Mouse (Mus musculus): Measurements from ENCODE around the gene Rps21.

Rps21 gene

DNA sequence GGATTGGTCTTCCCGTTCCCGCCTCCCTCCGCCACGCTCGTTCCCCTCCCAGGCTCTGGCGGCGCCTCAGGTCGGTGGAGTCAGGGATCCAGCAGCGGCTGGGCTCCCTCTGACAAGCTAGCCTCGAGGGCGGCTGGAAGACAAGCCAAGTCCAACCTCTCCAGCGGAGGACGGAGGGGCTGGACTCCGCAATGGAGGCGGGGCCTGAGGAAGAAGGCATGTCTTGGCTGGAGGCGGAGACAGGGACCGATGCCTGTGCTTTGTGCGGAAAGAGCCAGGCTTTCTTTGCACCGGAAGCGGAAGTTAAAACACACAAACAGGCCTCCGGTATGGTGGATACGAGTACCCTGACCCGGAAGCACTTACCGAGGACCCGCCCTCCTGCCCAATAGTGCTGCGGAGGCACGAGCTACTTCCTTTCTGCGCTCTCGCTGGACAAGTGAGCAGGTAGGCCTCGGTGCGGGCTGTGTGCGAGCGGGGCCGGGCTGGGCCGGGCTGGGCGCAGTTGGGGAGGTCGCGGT, at the start of gene Rps21:
Rps21 (plus strand) TSS at position 377 of the 521 bp plus-strand sequence.
- peaks cover 5% of the 10 kb centered on the region for H3K36me3 ChIP-seq (ENCODE audit: control insufficient read depth, insufficient read depth, low read length, poor library complexity, severe bottlenecking)
- peak; percentile 100 for DNase-seq (ENCODE audit: low read depth, low spot score)

DNA sequence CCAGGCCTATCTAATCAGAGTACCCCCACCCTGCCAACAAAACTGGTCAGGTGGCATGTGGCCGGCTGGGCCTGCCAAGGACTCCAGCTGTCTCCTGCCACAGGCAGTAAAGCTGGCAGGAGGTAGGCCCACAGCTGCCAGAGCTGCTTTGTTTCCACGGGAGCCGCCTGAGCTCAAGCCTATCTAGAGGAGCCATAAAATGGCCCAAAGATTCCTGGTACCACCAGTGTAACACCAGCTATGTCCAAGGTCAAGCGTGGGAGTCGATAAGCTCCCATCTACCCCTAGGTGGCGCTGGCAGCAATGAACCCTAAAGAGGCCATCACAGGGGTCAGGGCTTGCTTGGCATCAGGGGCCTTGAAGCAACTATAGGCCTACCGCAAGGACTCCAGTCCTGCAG, 49.3 kb upstream of the Rps21 start:
- Histone ChIP-seq H3K27me3 (ENCODE audit: control insufficient read depth, insufficient read depth, low read length, poor library complexity, severe bottlenecking) (no peaks in the 10 kb centered on the region), H3K36me3 (ENCODE audit: control insufficient read depth, insufficient read depth, low read length, poor library complexity, severe bottlenecking) (no peaks in the 10 kb centered on the region)
- peak; percentile 37 for DNase-seq (ENCODE audit: low read depth, low spot score)

More for the DNA sequence above, at the start of gene Rps21:
- no peaks in the 10 kb centered on the region for H3K27me3 ChIP-seq (ENCODE audit: control insufficient read depth, insufficient read depth, low read length, poor library complexity, severe bottlenecking)

DNA sequence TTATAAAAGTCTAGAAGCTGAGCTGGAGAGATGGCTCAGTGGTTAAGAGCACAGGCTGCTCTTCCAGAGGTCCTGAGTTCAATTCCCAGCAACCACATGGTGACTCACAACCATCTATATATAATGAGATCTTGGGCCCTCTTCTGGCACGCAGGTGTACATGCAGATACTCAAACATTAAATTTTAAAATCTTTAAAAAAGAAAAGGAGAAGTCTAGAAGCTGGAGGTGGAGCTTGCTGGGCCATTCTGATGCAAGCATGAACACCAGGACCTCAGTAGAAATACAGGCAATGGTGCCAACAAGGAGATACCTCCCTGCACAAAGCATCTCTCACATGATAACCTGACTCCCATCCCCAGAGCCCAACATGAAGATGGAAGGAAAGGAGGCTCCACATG, 48.2 kb upstream of the Rps21 start:
- no peak for DNase-seq (ENCODE audit: low read depth, low spot score)
- Histone ChIP-seq H3K36me3 (ENCODE audit: control insufficient read depth, insufficient read depth, low read length, poor library complexity, severe bottlenecking) (no peaks in the 10 kb centered on the region), H3K27me3 (ENCODE audit: control insufficient read depth, insufficient read depth, low read length, poor library complexity, severe bottlenecking) (no peaks in the 10 kb centered on the region)

DNA sequence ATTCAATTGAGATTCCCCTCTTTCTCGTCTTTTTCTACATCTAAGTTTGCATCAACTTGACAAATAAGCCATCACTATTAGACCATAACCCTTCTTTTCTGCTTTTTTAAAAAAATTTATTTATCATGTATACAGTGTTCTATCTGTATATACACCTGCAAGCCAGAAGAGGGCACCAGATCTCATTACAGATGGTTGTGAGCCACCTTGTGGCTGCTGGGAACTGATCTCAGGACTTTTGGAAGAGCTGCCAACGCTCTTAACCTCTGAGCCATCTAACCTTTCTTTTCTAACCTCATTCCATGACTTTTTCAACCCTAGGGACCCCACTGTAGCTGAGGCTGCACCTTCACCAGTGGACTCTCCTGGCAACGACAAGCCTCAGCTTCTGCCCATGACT, 44.9 kb upstream of the Rps21 start:
- Histone ChIP-seq H3K36me3 (ENCODE audit: control insufficient read depth, insufficient read depth, low read length, poor library complexity, severe bottlenecking) (no peaks in the 10 kb centered on the region), H3K27me3 (ENCODE audit: control insufficient read depth, insufficient read depth, low read length, poor library complexity, severe bottlenecking) (no peaks in the 10 kb centered on the region)
- no peak for DNase-seq (ENCODE audit: low read depth, low spot score)

DNA sequence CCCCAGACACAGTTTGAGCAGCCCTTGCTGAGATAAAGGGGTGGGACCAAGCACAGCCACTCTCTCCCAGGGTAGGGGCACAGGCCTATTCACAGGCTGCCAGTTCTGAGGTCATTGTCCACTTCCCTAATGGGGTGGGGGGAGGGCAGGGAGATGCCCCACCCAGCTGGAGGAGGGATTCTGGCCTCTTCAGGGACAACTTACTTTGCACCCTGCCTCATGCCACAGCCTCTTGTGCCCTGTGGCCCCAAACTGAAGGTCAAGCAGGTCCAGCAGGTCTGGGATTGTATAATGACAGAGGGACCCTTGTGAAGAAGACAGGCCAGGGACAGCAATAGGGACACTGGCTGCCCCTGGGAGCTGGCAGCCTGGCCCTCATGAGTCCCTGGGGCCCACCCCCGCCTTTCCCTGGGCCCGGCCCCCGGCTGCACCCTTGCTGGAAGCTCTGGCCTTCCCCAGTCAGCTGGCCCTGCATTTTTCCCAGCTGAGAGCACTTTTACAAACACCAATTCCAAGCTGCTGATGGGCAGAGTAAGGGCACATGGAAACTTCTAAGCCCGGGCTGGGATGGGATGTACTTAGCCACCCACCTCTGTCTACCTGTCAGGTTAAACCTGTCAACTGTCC, 42.7 kb upstream of the Rps21 start:
- DNase-seq (ENCODE audit: low read depth, low spot score), result no peak
- Histone ChIP-seq H3K27me3 (ENCODE audit: control insufficient read depth, insufficient read depth, low read length, poor library complexity, severe bottlenecking) (no peaks in the 10 kb centered on the region), H3K36me3 (ENCODE audit: control insufficient read depth, insufficient read depth, low read length, poor library complexity, severe bottlenecking) (no peaks in the 10 kb centered on the region)

DNA sequence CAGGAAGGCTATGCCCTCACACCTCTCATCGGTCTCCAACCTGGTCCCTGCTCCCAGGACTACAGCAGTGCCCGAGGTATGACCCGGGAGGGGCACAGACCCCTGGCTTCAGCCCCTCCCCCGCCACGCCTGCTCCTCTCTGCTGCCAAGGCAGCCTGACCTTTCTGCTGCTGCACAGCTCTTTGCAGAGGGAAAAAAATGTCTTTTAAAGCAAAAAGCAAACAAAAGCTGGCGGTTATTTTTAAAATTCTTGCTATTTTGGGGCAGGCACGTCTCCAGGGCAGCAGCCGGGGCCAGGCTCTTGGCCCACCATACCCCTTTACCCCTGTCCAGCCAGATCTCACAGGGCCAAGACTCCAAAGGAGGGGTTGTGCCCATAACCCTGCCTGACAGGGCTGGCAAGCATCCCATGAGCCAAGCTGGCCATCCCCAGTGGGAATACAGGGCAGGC, 42.1 kb upstream of the Rps21 start:
- no peak for DNase-seq (ENCODE audit: low read depth, low spot score)
- H3K27me3 ChIP-seq (ENCODE audit: control insufficient read depth, insufficient read depth, low read length, poor library complexity, severe bottlenecking), result no peaks in the 10 kb centered on the region
- H3K36me3 ChIP-seq (ENCODE audit: control insufficient read depth, insufficient read depth, low read length, poor library complexity, severe bottlenecking), result no peaks in the 10 kb centered on the region

DNA sequence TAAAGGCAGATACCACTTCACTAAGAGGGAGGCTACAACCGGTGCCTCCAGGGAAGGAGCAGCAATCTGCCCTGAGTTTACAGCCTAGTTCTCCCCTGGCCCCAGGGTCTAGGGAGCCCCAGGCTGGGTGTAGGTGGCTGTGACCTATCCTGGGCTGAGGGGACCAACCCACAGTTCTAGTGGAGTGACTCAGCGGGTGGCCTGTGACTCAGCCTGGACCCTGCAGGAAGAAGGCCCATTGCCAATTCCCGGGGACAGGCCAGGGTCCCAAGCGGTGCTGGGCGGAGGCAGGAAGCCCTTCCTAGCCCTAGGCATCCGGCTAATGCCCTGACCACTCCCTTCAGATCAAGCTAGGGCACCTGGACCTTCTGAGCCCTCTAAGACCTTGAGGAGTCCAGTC, 41.2 kb upstream of the Rps21 start:
- Histone ChIP-seq H3K36me3 (ENCODE audit: control insufficient read depth, insufficient read depth, low read length, poor library complexity, severe bottlenecking) (no peaks in the 10 kb centered on the region), H3K27me3 (ENCODE audit: control insufficient read depth, insufficient read depth, low read length, poor library complexity, severe bottlenecking) (no peaks in the 10 kb centered on the region)
- DNase-seq (ENCODE audit: low read depth, low spot score), result no peak

DNA sequence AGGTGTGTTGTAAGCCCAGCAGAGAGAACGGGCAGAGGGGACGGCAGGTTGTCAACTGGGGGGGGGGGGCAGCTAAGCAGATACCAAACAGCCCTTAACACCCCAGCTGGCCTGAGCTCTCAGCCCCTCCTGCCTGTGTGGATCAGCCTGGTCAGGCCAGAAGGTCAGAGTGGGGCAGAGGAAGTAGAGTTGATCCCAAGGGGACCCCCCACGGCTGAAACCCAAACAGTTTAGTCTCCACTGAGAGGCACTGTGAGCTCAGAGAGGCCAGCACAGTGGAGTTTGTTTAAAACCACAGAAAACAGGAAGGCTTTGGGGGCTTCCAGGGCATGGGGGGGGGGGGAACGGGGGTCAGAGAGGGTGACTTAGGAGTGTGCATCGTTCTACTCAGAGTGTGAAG, 40.3 kb upstream of the Rps21 start:
- H3K36me3 ChIP-seq (ENCODE audit: control insufficient read depth, insufficient read depth, low read length, poor library complexity, severe bottlenecking), result no peaks in the 10 kb centered on the region
- H3K27me3 ChIP-seq (ENCODE audit: control insufficient read depth, insufficient read depth, low read length, poor library complexity, severe bottlenecking), result no peaks in the 10 kb centered on the region

DNA sequence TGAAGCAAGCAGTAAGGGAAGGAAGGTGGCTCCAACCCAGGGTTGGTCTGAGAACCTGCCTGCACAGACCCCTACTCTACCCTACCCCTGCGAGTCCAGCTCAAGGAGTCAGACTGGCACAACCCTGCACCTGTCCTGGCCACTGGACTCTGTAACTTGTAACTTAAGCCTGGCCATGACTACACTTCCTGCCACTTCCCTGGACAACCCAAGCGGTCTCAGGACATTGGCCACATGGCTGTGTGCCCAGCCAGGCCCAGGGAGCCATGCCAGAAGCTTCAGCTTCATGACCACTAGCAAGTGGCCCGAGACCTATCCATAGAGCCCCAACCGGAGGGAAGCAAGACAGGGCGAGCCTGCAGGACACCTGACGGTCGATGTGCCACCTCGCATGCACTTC, 39.6 kb upstream of the Rps21 start:
- Histone ChIP-seq H3K27me3 (ENCODE audit: control insufficient read depth, insufficient read depth, low read length, poor library complexity, severe bottlenecking) (no peaks in the 10 kb centered on the region), H3K36me3 (ENCODE audit: control insufficient read depth, insufficient read depth, low read length, poor library complexity, severe bottlenecking) (no peaks in the 10 kb centered on the region)
- no peak for DNase-seq (ENCODE audit: low read depth, low spot score)

More for the DNA sequence above, 40.3 kb upstream of the Rps21 start:
- DNase-seq (ENCODE audit: low read depth, low spot score), result no peak

DNA sequence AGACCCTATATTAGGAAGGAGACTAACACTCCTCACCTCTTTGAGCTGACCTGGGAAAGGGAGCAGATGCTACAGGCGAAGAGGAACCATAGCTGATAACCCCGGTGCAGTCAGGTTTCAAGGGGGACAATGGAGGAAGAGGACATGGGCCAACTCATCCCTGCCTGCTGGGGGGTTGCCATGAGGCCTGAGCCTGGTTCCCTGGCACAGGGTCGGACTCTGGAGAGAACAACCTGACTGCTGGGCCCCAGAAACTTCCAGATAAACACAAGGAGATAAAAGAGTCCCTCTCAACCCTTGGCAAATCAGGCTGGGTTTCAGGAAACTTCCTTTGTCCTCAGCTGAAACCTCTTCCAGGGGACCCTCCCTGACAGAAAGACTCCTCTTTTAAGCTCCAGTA, 38.9 kb upstream of the Rps21 start:
- DNase-seq (ENCODE audit: low read depth, low spot score), result no peak
- H3K36me3 ChIP-seq (ENCODE audit: control insufficient read depth, insufficient read depth, low read length, poor library complexity, severe bottlenecking), result no peaks in the 10 kb centered on the region
- no peaks in the 10 kb centered on the region for H3K27me3 ChIP-seq (ENCODE audit: control insufficient read depth, insufficient read depth, low read length, poor library complexity, severe bottlenecking)

DNA sequence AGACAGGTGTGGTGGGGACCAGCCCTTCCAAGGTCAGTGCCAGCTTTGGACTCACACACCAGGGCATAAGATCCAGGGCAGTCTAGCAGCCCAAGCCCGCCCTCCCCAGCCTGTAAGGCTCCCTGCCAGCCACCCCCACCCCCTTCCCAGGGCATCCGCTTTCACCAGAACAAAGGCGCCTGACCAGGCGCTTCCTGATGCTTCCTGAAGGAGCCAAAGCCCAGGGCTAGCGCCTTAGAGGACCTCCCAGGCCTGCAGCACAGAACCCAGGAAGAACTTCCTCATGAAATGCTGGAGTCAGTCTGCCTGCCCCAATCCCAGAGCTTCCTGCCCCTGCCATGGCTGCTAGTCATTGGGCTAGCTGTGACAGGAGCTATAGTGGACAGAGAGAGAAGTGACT, 38.5 kb upstream of the Rps21 start:
- H3K27me3 ChIP-seq (ENCODE audit: control insufficient read depth, insufficient read depth, low read length, poor library complexity, severe bottlenecking), result no peaks in the 10 kb centered on the region
- DNase-seq (ENCODE audit: low read depth, low spot score), result no peak
- no peaks in the 10 kb centered on the region for H3K36me3 ChIP-seq (ENCODE audit: control insufficient read depth, insufficient read depth, low read length, poor library complexity, severe bottlenecking)

DNA sequence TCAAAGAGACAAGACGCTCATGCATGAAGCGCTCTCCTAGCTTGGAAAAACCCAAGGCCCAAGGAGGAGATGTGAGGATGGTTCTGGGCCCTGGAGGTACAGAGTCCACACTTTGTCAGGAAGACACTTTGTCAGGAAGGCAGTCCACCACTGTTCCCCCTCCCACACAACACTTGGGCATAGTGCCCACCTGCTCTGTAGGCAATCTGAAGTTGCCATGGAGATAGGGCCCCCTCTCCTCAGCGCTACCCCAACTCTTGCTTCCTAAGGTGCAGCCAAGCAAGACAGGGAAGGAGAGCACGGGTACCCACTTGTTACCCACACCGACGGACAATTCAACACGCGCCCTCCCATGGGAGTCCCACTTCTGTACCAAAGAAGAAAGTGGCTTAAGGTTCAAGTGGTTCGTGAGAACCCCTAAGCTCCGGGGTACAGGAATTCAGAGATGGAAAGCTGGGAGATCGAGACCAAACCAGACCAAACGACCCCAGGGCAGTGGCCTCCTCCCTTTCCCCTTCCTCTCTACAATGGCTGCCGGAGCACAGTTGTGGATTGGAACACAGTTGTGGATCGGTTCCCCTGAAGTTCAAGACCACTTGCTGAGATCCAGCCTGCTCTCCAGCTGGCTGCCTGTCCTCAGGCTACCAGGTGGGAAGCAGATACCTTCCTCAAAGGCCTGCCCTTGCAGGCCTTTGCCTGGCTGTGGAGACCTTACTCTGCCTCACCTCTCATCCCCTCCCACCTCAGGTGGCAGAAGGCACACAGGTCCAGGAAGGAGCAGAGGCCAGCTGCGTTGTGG, 37.8 kb upstream of the Rps21 start:
- H3K27me3 ChIP-seq (ENCODE audit: control insufficient read depth, insufficient read depth, low read length, poor library complexity, severe bottlenecking), result no peaks in the 10 kb centered on the region
- DNase-seq (ENCODE audit: low read depth, low spot score), result no peak
- H3K36me3 ChIP-seq (ENCODE audit: control insufficient read depth, insufficient read depth, low read length, poor library complexity, severe bottlenecking), result no peaks in the 10 kb centered on the region

DNA sequence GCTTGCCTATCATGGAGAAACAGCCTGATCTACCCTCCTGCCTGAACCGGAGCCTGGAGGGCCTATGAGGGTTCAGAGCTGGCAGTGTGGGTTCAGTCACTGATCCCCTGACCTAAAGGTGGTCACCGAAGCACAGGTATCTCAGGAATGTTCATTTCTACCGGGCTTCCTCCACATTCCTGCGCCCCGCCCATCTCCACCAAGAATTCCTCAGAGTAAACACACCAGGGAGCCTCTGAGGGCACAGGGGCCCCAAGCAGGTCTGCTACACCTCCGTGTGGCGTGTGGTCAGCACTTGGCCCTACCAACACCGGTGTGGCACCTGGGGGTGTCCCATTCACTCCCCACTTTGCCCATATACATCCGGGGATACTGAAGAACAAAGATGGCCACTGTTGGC, 37.0 kb upstream of the Rps21 start:
- no peaks in the 10 kb centered on the region for H3K27me3 ChIP-seq (ENCODE audit: control insufficient read depth, insufficient read depth, low read length, poor library complexity, severe bottlenecking)
- no peak for DNase-seq (ENCODE audit: low read depth, low spot score)

DNA sequence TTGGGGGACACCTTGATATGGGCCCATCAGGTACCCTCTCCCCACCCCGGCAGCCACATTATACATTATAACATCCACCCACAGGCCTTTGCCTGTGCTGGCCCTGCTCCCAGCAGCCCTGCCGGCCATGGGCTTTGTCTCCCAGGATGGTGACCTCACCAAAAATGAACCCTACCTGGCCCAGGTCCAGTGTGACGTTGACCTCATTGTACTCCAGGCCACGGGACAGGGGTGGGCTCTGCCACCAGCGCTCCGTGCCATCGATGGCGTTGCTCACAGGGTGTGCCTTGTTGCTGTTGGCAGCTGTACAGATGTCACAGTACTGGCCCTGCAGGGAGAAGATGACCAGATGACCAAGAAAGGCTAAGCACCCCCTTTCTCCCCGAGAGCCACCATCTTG, 36.1 kb upstream of the Rps21 start:
- no peak for DNase-seq (ENCODE audit: low read depth, low spot score)
- no peaks in the 10 kb centered on the region for H3K36me3 ChIP-seq (ENCODE audit: control insufficient read depth, insufficient read depth, low read length, poor library complexity, severe bottlenecking)
- no peaks in the 10 kb centered on the region for H3K27me3 ChIP-seq (ENCODE audit: control insufficient read depth, insufficient read depth, low read length, poor library complexity, severe bottlenecking)

More for the DNA sequence above, 37.0 kb upstream of the Rps21 start:
- no peaks in the 10 kb centered on the region for H3K36me3 ChIP-seq (ENCODE audit: control insufficient read depth, insufficient read depth, low read length, poor library complexity, severe bottlenecking)

DNA sequence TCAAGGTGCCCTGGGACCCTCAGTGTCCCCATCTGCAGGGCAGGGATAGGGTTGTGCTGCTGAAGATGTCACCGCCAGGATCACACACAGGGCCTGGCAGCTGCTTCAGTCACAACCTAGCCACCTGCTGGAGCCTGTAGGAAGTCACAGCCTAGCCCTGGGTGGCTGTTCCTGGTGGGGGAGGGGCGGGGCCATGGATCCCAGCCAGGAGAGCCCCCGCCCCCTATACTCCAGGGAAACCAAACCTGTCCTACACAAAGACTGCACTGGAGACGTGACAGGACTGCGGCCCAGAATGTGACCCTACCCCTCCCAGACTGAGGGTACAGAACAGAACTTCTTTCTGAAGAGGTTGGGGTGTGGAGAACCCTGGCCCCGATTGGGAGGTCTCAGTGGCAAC, 34.9 kb upstream of the Rps21 start:
- no peak for DNase-seq (ENCODE audit: low read depth, low spot score)
- Histone ChIP-seq H3K36me3 (ENCODE audit: control insufficient read depth, insufficient read depth, low read length, poor library complexity, severe bottlenecking) (no peaks in the 10 kb centered on the region), H3K27me3 (ENCODE audit: control insufficient read depth, insufficient read depth, low read length, poor library complexity, severe bottlenecking) (no peaks in the 10 kb centered on the region)
